Mouse (Mus musculus): ENCODE data around the gene Rem2. TPM values are rescaled to one million over a fixed set of nuclear protein-coding genes. Genes with fewer than 3 reads are reported as not detected.
A peak's percentile ranks its signal among the peaks of the same experiment; 100 is the strongest.

The Rem2 gene
- polyA plus RNA-seq, 1 experiment from 2014 or later: 26.2 TPM

GRCm38 (mm10) chr14:54480673-54481072, 4.8 kb downstream of the Rem2 start:
- peaks cover 2% of the 10 kb centered on the region for H3K4me1 ChIP-seq (ENCODE audit: control insufficient read depth, insufficient read depth, low read length)
- no peak overlapping the region for H3K4me3 ChIP-seq (ENCODE audit: low read depth, low read length)
- no peaks in the 10 kb centered on the region for H3K36me3 ChIP-seq (ENCODE audit: control insufficient read depth, insufficient read depth, low read length)
- H3K9ac ChIP-seq (ENCODE audit: low read length): no peak overlapping the region
- DNase-seq (ENCODE audit: low spot score): no peak
- 72% methylated on average over 6 of the region's 6 CpGs for WGBS
- H3K4me2 ChIP-seq (ENCODE audit: low read depth): no peak overlapping the region
- ATAC-seq (ENCODE audit: insufficient read depth, low FRiP score, low TSS enrichment): no peak
- peaks cover 9% of the 10 kb centered on the region; the same call in 1 of the 2 replicates for H3K27me3 ChIP-seq (ENCODE audit: control insufficient read depth, insufficient read depth, low read length)
- peaks cover 2% of the 10 kb centered on the region; the same call in 1 of the 2 replicates for H3K9me3 ChIP-seq (ENCODE audit: control insufficient read depth, low read length)
- H3K27ac ChIP-seq (ENCODE audit: low read depth, low read length): no peak overlapping the region

GRCm38 (mm10) chr14:54481402-54481801, 5.5 kb downstream of the Rem2 start:
- no peaks in the 10 kb centered on the region; the same call in 1 of the 2 replicates for H3K4me1 ChIP-seq (ENCODE audit: control insufficient read depth, insufficient read depth, low read length)
- no peak overlapping the region for H3K9ac ChIP-seq (ENCODE audit: low read length)
- peaks cover 2% of the 10 kb centered on the region; the same call in 1 of the 2 replicates for H3K9me3 ChIP-seq (ENCODE audit: control insufficient read depth, low read length)
- 79% methylated on average over 8 of the region's 8 CpGs for WGBS
- peaks cover 9% of the 10 kb centered on the region; the same call in 1 of the 2 replicates for H3K27me3 ChIP-seq (ENCODE audit: control insufficient read depth, insufficient read depth, low read length)
- no peaks in the 10 kb centered on the region for H3K36me3 ChIP-seq (ENCODE audit: control insufficient read depth, insufficient read depth, low read length)
- H3K4me3 ChIP-seq (ENCODE audit: low read depth, low read length): no peak overlapping the region
- H3K27ac ChIP-seq (ENCODE audit: low read depth, low read length): no peak overlapping the region
- no peak for DNase-seq (ENCODE audit: low spot score)
- no peak overlapping the region for H3K4me2 ChIP-seq (ENCODE audit: low read depth)
- ATAC-seq (ENCODE audit: insufficient read depth, low FRiP score, low TSS enrichment): no peak

DNA sequence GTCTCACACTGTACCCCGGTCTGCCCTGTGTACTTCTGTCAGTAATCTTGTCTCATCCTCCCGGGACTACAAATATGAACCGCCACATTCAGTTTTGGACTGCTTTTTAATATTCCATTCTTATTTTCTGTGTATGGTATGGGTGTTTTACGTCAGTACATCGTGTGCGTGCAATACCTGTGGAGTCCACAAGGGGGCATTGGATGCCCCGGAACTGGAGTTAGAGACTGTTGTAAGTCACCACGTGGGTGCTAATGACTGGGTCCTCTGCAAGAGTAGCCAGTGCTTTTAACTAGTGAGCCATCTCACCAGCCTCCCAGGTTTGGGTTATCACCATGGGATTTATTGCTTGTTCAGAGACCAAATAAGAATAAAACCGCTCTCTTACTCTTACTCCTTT, 6.6 kb downstream of the Rem2 start:
- no peaks in the 10 kb centered on the region; the same call in 1 of the 2 replicates for H3K4me1 ChIP-seq (ENCODE audit: control insufficient read depth, insufficient read depth, low read length)

DNA sequence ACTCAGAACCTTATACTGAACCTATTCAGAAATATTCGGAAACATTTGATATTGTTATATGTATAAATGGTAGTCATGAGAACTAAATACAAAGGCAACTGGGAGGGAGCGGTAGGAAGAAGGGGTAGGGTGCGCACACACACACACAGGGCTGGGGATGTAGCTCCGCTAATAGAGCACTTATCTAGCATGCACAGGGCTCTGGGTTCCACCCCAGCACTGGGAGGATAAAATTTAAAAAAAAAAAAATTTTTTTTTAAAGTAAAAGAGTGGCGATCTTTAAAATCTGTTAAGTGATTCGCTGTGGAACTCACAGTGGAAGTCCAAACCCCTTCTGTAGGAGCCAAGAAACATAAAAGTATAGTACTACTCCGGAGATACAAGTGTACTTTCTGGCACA, 10.0 kb downstream of the Rem2 start:
- H3K9me3 ChIP-seq (ENCODE audit: control insufficient read depth, low read length): peaks cover 2% of the 10 kb centered on the region; the same call in 1 of the 2 replicates
- H3K27me3 ChIP-seq (ENCODE audit: control insufficient read depth, insufficient read depth, low read length): no peaks in the 10 kb centered on the region
- H3K4me3 ChIP-seq (ENCODE audit: low read depth, low read length): no peak overlapping the region
- no peaks in the 10 kb centered on the region for H3K36me3 ChIP-seq (ENCODE audit: control insufficient read depth, insufficient read depth, low read length)
- H3K9ac ChIP-seq (ENCODE audit: low read length): no peak overlapping the region
- 93% methylated on average over 7 of the region's 7 CpGs for WGBS
- H3K4me1 ChIP-seq (ENCODE audit: control insufficient read depth, insufficient read depth, low read length): no peaks in the 10 kb centered on the region
- ATAC-seq (ENCODE audit: insufficient read depth, low FRiP score, low TSS enrichment) (no peak), DNase-seq (ENCODE audit: low spot score) (no peak)
- no peak overlapping the region for H3K4me2 ChIP-seq (ENCODE audit: low read depth)
- H3K27ac ChIP-seq (ENCODE audit: low read depth, low read length): no peak overlapping the region

More for the DNA sequence above, 6.6 kb downstream of the Rem2 start:
- Histone ChIP-seq H3K9me3 (ENCODE audit: control insufficient read depth, low read length) (peaks cover 2% of the 10 kb centered on the region; the same call in 1 of the 2 replicates), H3K27ac (ENCODE audit: low read depth, low read length) (no peak overlapping the region), H3K27me3 (ENCODE audit: control insufficient read depth, insufficient read depth, low read length) (peaks cover 9% of the 10 kb centered on the region; the same call in 1 of the 2 replicates), H3K4me2 (ENCODE audit: low read depth) (no peak overlapping the region), H3K4me3 (ENCODE audit: low read depth, low read length) (no peak overlapping the region), H3K9ac (ENCODE audit: low read length) (no peak overlapping the region), H3K36me3 (ENCODE audit: control insufficient read depth, insufficient read depth, low read length) (no peaks in the 10 kb centered on the region)
- 37% methylated on average over 9 of the region's 9 CpGs for WGBS
- ATAC-seq (ENCODE audit: insufficient read depth, low FRiP score, low TSS enrichment) (no peak), DNase-seq (ENCODE audit: low spot score) (peak; percentile 44)

DNA sequence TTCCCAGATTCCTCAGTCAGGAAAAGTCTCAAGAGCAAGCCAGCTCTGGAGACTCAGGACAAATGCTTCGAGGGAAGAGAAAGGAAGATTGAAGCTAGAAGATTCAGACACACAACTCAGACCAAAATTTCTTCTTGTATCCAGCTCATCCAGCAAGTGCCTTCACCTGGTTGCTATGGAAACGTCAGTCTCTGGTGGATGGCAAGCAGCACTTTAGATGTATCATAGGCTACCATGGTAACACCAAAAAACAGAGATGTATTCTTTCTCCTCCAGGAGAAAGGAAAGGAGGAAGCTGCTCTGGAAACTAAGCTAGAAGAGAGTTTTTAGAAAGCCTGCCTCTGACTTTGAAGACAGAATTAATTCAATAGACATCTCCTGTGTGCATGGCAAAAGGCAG, 11.8 kb downstream of the Rem2 start:
- no peaks in the 10 kb centered on the region; the same call in 1 of the 2 replicates for H3K9me3 ChIP-seq (ENCODE audit: control insufficient read depth, low read length)
- no peak overlapping the region for H3K27ac ChIP-seq (ENCODE audit: low read depth, low read length)
- H3K4me1 ChIP-seq (ENCODE audit: control insufficient read depth, insufficient read depth, low read length): no peaks in the 10 kb centered on the region
- 76% methylated on average over 2 of the region's 2 CpGs for WGBS
- H3K9ac ChIP-seq (ENCODE audit: low read length): no peak overlapping the region
- ATAC-seq (ENCODE audit: insufficient read depth, low FRiP score, low TSS enrichment) (no peak), DNase-seq (ENCODE audit: low spot score) (no peak)
- no peaks in the 10 kb centered on the region for H3K36me3 ChIP-seq (ENCODE audit: control insufficient read depth, insufficient read depth, low read length)
- no peaks in the 10 kb centered on the region for H3K27me3 ChIP-seq (ENCODE audit: control insufficient read depth, insufficient read depth, low read length)
- H3K4me3 ChIP-seq (ENCODE audit: low read depth, low read length): no peak overlapping the region
- H3K4me2 ChIP-seq (ENCODE audit: low read depth): no peak overlapping the region

DNA sequence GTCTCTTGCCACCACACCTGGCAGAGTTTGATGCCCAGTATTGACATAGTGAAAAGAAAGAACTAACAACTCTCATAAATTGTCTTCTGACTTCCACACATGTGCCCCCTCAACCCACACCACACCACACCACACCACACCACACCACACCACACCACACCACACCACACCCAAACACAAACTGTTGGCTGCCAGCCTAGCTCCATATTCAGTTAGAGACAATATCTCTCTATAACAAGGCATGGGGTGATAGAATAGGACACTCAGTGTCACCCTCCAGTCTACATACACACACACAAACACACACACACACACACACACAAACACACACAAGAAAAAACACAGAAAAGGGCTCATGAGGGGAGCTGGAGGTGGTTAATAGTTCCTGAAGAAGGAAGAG, 12.4 kb downstream of the Rem2 start:
- Histone ChIP-seq H3K4me1 (ENCODE audit: control insufficient read depth, insufficient read depth, low read length) (no peaks in the 10 kb centered on the region), H3K27me3 (ENCODE audit: control insufficient read depth, insufficient read depth, low read length) (no peaks in the 10 kb centered on the region), H3K36me3 (ENCODE audit: control insufficient read depth, insufficient read depth, low read length) (no peaks in the 10 kb centered on the region), H3K27ac (ENCODE audit: low read depth, low read length) (no peak overlapping the region), H3K9ac (ENCODE audit: low read length) (no peak overlapping the region), H3K4me2 (ENCODE audit: low read depth) (no peak overlapping the region), H3K9me3 (ENCODE audit: control insufficient read depth, low read length) (no peaks in the 10 kb centered on the region), H3K4me3 (ENCODE audit: low read depth, low read length) (no peak overlapping the region)
- no peak for ATAC-seq (ENCODE audit: insufficient read depth, low FRiP score, low TSS enrichment)
- no peak for DNase-seq (ENCODE audit: low spot score)

DNA sequence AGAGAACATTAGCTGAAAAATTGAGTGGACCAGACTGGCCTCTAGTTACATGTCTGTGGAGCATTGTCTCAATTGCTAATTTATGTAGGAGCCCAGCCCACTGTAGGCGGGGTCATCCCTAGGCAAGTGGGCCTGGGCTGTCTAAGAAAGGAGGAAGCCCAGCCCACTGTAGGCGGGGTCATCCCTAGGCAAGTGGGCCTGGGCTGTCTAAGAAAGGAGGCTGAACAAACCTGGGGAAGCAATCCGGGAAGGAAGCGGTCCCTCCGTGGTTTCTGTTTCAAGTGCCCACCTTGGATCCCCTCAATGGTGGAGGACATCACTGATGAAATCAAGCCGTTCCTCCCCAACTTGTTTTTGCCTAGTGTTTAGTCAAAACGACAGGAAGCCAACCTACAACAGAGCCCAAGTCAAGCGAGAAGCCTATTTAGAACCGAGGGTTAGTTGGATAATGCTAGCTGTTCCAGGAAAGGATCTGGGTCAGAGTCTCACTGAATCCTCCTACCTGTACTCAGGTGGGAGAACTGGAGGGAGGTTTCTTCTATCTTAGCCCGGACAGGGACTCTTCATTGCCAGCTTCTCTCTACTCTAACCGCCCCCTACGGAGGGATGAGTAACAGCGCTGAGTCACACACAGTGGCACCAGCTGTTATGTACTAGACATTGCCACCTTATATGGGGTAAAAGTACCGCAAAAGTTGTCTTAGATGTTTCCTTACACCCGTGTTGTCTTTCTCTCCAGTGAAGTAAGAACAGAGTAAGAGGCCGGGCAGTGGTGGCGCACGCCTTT, 16.6 kb downstream of the Rem2 start:
- Histone ChIP-seq H3K9ac (ENCODE audit: low read length) (no peak overlapping the region), H3K36me3 (ENCODE audit: control insufficient read depth, insufficient read depth, low read length) (no peaks in the 10 kb centered on the region), H3K4me3 (ENCODE audit: low read depth, low read length) (no peak overlapping the region), H3K27me3 (ENCODE audit: control insufficient read depth, insufficient read depth, low read length) (no peaks in the 10 kb centered on the region), H3K4me2 (ENCODE audit: low read depth) (no peak overlapping the region), H3K4me1 (ENCODE audit: control insufficient read depth, insufficient read depth, low read length) (no peaks in the 10 kb centered on the region), H3K27ac (ENCODE audit: low read depth, low read length) (no peak overlapping the region), H3K9me3 (ENCODE audit: control insufficient read depth, low read length) (no peaks in the 10 kb centered on the region)
- WGBS: 68% methylated on average over 18 of the region's 18 CpGs
- DNase-seq (ENCODE audit: low spot score) (no peak), ATAC-seq (ENCODE audit: insufficient read depth, low FRiP score, low TSS enrichment) (no peak)

- H3K4me3 ChIP-seq (ENCODE audit: low read depth, low read length): no peak overlapping the region
- ATAC-seq (ENCODE audit: insufficient read depth, low FRiP score, low TSS enrichment) (no peak), DNase-seq (ENCODE audit: low spot score) (no peak)
- H3K4me1 ChIP-seq (ENCODE audit: control insufficient read depth, insufficient read depth, low read length): no peaks in the 10 kb centered on the region
- no peak overlapping the region for H3K9ac ChIP-seq (ENCODE audit: low read length)
- no peaks in the 10 kb centered on the region for H3K36me3 ChIP-seq (ENCODE audit: control insufficient read depth, insufficient read depth, low read length)
- H3K4me2 ChIP-seq (ENCODE audit: low read depth): no peak overlapping the region
- H3K27ac ChIP-seq (ENCODE audit: low read depth, low read length): no peak overlapping the region
- WGBS: 97% methylated on average over 5 of the region's 5 CpGs
- no peaks in the 10 kb centered on the region for H3K9me3 ChIP-seq (ENCODE audit: control insufficient read depth, low read length)
- no peaks in the 10 kb centered on the region for H3K27me3 ChIP-seq (ENCODE audit: control insufficient read depth, insufficient read depth, low read length)
Measured at GRCm38 (mm10) chr14:54493236-54493635, 17.3 kb downstream of the Rem2 start.

DNA sequence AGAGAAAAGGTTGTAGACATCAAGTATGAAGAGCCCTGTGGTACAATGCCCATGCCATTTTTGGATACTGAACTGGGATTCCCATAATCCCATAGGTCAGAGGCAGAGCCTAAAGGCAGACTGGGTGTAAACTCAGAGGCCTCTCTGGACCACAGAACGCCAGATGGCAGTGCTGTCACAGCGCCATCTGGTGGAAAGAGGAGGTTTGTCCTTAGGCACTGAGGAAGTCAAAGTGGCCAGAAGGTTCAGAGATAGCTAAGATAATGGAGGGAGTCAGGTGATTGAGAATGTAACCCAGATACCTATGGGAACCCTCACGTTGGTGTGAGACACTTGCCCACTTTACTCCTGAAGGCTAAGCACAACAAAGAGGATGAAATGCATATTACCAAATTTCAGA, 18.3 kb downstream of the Rem2 start:
- 5% methylated on average over 3 of the region's 3 CpGs for WGBS
- no peaks in the 10 kb centered on the region for H3K27me3 ChIP-seq (ENCODE audit: control insufficient read depth, insufficient read depth, low read length)
- no peaks in the 10 kb centered on the region for H3K9me3 ChIP-seq (ENCODE audit: control insufficient read depth, low read length)
- H3K4me2 ChIP-seq (ENCODE audit: low read depth): no peak overlapping the region
- H3K9ac ChIP-seq (ENCODE audit: low read length): no peak overlapping the region
- no peaks in the 10 kb centered on the region for H3K4me1 ChIP-seq (ENCODE audit: control insufficient read depth, insufficient read depth, low read length)
- H3K4me3 ChIP-seq (ENCODE audit: low read depth, low read length): no peak overlapping the region
- ATAC-seq (ENCODE audit: insufficient read depth, low FRiP score, low TSS enrichment): peak; percentile 41; the same call in 1 of the 2 replicates
- DNase-seq (ENCODE audit: low spot score): peak; percentile 77
- no peaks in the 10 kb centered on the region for H3K36me3 ChIP-seq (ENCODE audit: control insufficient read depth, insufficient read depth, low read length)
- H3K27ac ChIP-seq (ENCODE audit: low read depth, low read length): no peak overlapping the region
